Mouse (Mus musculus) G1E (cell line): ENCODE measurements at regions not wholly inside any gene's neighbourhood (a gene's known extent, or its start where the extent isn't known, plus 50 kb on each side); places are given as distances from the start of the nearest gene placed in this dataset.

Experiments
- CTCF ChIP-seq: IDR thresholded peaks from 2 replicates; pipeline ENCODE4 v1.5.1; 2012; ENCODE audit warnings: low read depth, low read length, inconsistent platforms, mixed read lengths
- POLR2AphosphoS5 ChIP-seq: IDR thresholded peaks from 2 replicates; pipeline ENCODE4 v1.6.1; 2012; ENCODE audit warnings: low read depth, low read length, inconsistent platforms; ENCODE audit not compliant: insufficient replicate concordance
- TAL1 ChIP-seq: conservative IDR thresholded peaks from 2 replicates; pipeline ENCODE4 v1.6.1; 2012; ENCODE audit warnings: low read depth, low read length, inconsistent platforms, mixed read lengths

DNA sequence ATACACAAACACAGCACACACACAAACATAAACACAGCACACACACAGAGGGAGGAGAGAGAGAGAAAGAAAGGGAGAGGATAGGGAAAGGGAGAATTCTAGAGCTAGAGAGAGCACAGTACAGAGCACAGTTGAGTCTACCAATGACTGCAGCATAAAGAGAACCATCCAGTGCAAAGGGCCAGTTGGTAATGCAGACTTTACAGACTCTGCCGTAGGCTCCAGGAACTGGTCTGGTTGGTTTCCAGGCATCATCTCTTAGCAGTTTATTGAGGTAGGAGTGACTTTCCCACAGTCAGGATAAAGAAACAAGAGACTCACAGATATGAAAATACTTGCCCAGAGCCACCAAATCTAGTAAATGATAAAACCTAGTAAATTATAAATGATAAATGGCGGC lies 208.5 kb downstream of the Tgfb2 start:
- TF ChIP-seq TAL1: no peak
- TF ChIP-seq CTCF: no peak
- TF ChIP-seq POLR2AphosphoS5: no peak
